Mouse (Mus musculus): ENCODE measurements around the gene Pcmtd2. TPM values are rescaled to one million over a fixed set of nuclear protein-coding genes. Genes with fewer than 3 reads are reported as not detected.

Pcmtd2 gene
- total and polyA plus RNA-seq, 3 experiments, result 9.9 to 13.6 TPM; not detected in 1

DNA sequence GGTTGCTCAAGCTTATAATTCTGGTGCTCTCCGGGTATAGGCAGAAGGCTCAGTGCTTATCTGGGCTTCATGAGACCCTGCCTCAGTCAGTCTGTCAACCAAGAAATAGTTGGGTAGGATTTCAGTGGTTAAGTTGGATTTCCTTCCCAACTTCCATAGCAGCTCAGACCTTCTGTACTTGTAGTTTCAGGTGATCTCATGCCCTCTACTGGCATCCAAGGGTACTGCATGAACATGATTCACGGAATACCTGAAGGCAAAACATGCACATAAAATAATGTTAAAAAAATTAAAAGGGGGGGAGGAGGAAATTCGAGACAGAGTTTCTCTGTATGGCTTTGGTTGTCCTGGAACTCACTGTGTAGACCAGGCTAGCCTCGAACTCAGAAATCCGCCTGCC is 29.3 kb downstream of the Pcmtd2 start:
- H3K27ac ChIP-seq (ENCODE audit: control insufficient read depth, low read depth, low read length), result no peak overlapping the region
- DNase-seq (ENCODE audit: low read depth, low spot score), result peak; percentile 75
- no peak overlapping the region for H3K4me3 ChIP-seq (ENCODE audit: control insufficient read depth in 1 of 2, insufficient read depth in 1 of 2, low read depth in 2 of 2, low read length in 2 of 2)
- H3K9me3 ChIP-seq (replicated peaks; ENCODE audit: insufficient read depth, low read length), result no peaks in the 10 kb centered on the region
- H3K4me1 ChIP-seq (ENCODE audit: control insufficient read depth in 1 of 2, insufficient read depth in 2 of 2, low read length in 2 of 2), result peaks cover 0 to 2% of the 10 kb centered on the region in 2 experiments; a peak in 1 of 4 replicates
- no peak overlapping the region for H3K9ac ChIP-seq (ENCODE audit: control insufficient read depth, low read depth, low read length, poor library complexity, severe bottlenecking)
- peaks cover 9 to 11% of the 10 kb centered on the region in 2 experiments for H3K36me3 ChIP-seq (ENCODE audit: control insufficient read depth in 1 of 2, insufficient read depth in 2 of 2, low read length in 2 of 2)
- H3K27me3 ChIP-seq (ENCODE audit: control insufficient read depth in 1 of 2, insufficient read depth in 2 of 2, low read length in 2 of 2), result no peaks in the 10 kb centered on the region
- H3K79me2 ChIP-seq (ENCODE audit: control insufficient read depth, insufficient read depth, low read length, poor library complexity), result peaks cover 16% of the 10 kb centered on the region
- TF ChIP-seq SIN3A (IDR thresholded peaks at IDR 0.05; ENCODE audit: low read length) (peak; percentile 26; the same call in 1 of the 2 replicates), BHLHE40 (IDR thresholded peaks at IDR 0.05; ENCODE audit: borderline replicate concordance, low read depth, low read length) (no peak), CHD1 (IDR thresholded peaks at IDR 0.05; ENCODE audit: low read depth, low read length) (no peak), USF1 (IDR thresholded peaks at IDR 0.05; ENCODE audit: low read depth, low read length) (no peak), RAD21 (IDR thresholded peaks at IDR 0.05; ENCODE audit: low read depth, low read length) (peak; percentile 75), ZC3H11A (IDR thresholded peaks at IDR 0.05; ENCODE audit: low read depth, low read length) (peak; percentile 68), POLR2AphosphoS5 (IDR thresholded peaks at IDR 0.05; ENCODE audit: borderline replicate concordance, low read depth, low read length) (no peak), ZKSCAN1 (IDR thresholded peaks at IDR 0.05; ENCODE audit: low read depth, low read length) (no peak), CTCF (IDR thresholded peaks at IDR 0.05 in 2 of 3, conservative IDR thresholded peaks at IDR 0.05 in 1 of 3; ENCODE audit: control insufficient read depth in 1 of 3, insufficient read depth in 1 of 3, low read depth in 2 of 3, low read length in 3 of 3, poor library complexity in 1 of 3, severe bottlenecking in 1 of 3) (peak; percentile 46 to 88 (median 84)), ZNF384 (IDR thresholded peaks at IDR 0.05; ENCODE audit: low read depth, low read length) (no peak), MYC (IDR thresholded peaks at IDR 0.05; ENCODE audit: low read depth, low read length) (no peak), CHD2 (IDR thresholded peaks at IDR 0.05; ENCODE audit: low read length) (no peak), GABPA (IDR thresholded peaks at IDR 0.05; ENCODE audit: low read depth, low read length) (no peak), KAT2A (conservative IDR thresholded peaks at IDR 0.05; ENCODE audit: low read depth, low read length) (no peak), MXI1 (IDR thresholded peaks at IDR 0.05; ENCODE audit: low read depth, low read length) (0 out of 2 replicates have a peak, but pooled peaks have one; percentile 24), E2F4 (IDR thresholded peaks at IDR 0.05; ENCODE audit: borderline replicate concordance, low read depth, low read length) (no peak), USF2 (IDR thresholded peaks at IDR 0.05; ENCODE audit: borderline replicate concordance in 1 of 2, insufficient read depth in 1 of 2, low read depth in 1 of 2, low read length in 2 of 2) (no peak), POLR2A (IDR thresholded peaks at IDR 0.05; ENCODE audit: control insufficient read depth in 1 of 2, insufficient read depth in 1 of 2, low read depth in 1 of 2, low read length in 2 of 2, poor library complexity in 1 of 2) (no peak), MAZ (IDR thresholded peaks at IDR 0.05; ENCODE audit: low read depth, low read length) (no peak), NELFE (IDR thresholded peaks at IDR 0.05; ENCODE audit: low read depth, low read length) (no peak), TBP (IDR thresholded peaks at IDR 0.05; ENCODE audit: low read depth, low read length) (no peak), EP300 (IDR thresholded peaks at IDR 0.05; ENCODE audit: low read depth in 1 of 2, low read length in 2 of 2) (no peak), ELF1 (IDR thresholded peaks at IDR 0.05; ENCODE audit: low read depth, low read length) (no peak), SMC3 (IDR thresholded peaks at IDR 0.05; ENCODE audit: low read depth, low read length) (peak; percentile 79), MAFK (IDR thresholded peaks at IDR 0.05; ENCODE audit: borderline replicate concordance, low read depth, low read length) (no peak), ETS1 (IDR thresholded peaks at IDR 0.05; ENCODE audit: low read depth, low read length) (no peak), POLR2AphosphoS2 (IDR thresholded peaks at IDR 0.05; ENCODE audit: low read length) (no peak)
